Mouse (Mus musculus) neural tube, embryonic 13.5 days (tissue): ENCODE measurements around the gene Gm20458. TPM values are rescaled to one million over a fixed set of nuclear protein-coding genes. Genes with fewer than 3 reads are reported as not detected.

Experiments used
- ATAC-seq: fragments of 200-750 bp; cut with Nextera tagmentation; 2 replicates; pipeline ENCODE4 v1.8.0; 2017; ENCODE audit warnings: low read depth, mild to moderate bottlenecking, moderate TSS enrichment, moderate library complexity
- H3K27ac ChIP-seq: fragments of 300-500 bp; sonication (generic); replicated peaks from 2 replicates; pipeline ENCODE4 v1.5.1; 2015; ENCODE audit warnings: moderate library complexity, mild to moderate bottlenecking, inconsistent platforms
- H3K27me3 ChIP-seq: fragments of 300-500 bp; sonication (generic); 2 replicates; pipeline ENCODE4 v1.6.1; 2015; ENCODE audit warnings: mild to moderate bottlenecking, inconsistent platforms
- H3K36me3 ChIP-seq: fragments of 300-500 bp; sonication (generic); 2 replicates; pipeline ENCODE4 v1.6.1; 2015; ENCODE audit warnings: mild to moderate bottlenecking, inconsistent platforms
- H3K4me1 ChIP-seq: fragments of 300-500 bp; sonication (generic); replicated peaks from 2 replicates; pipeline ENCODE4 v1.6.1; 2015; ENCODE audit warnings: inconsistent platforms
- H3K4me2 ChIP-seq: fragments of 300-500 bp; sonication (generic); 2 replicates; pipeline ENCODE4 v1.6.1; 2015; ENCODE audit warnings: inconsistent platforms, mild to moderate bottlenecking, moderate library complexity
- H3K4me3 ChIP-seq: fragments of 300-500 bp; sonication (generic); 2 replicates; pipeline ENCODE4 v1.5.1; 2015; ENCODE audit warnings: mild to moderate bottlenecking, inconsistent platforms
- H3K9ac ChIP-seq: fragments of 300-500 bp; sonication (generic); 2 replicates; pipeline ENCODE4 v1.6.1; 2015; ENCODE audit warnings: moderate library complexity, mild to moderate bottlenecking, inconsistent platforms
- H3K9me3 ChIP-seq: fragments of 300-500 bp; sonication (generic); 2 replicates; pipeline ENCODE4 v1.6.1; 2016; ENCODE audit warnings: inconsistent platforms
- WGBS: fragments of 180-500 bp; shearing (Covaris S2); methylation state at CpG from one replicate; pipeline ENCODE4 v1.1.7; 2015; 5-methylcytosine and 5-hydroxymethylcytosine counted together
- polyA plus RNA-seq: library from polyadenylated mRNA; unstranded; fragments of >200 nt; fragmentation: Nextera tagmentation; extraction: Ambion mirVana; gene quantifications from 2 replicates; pipeline ENCODE4 v1.2.1, GENCODE M21; 2015

Gene Gm20458
- polyA plus RNA-seq, 1 experiment from 2014 or later = 7.7 TPM

GRCm38 (mm10) chr2:164426121-164426520, 34.6 kb upstream of the Gm20458 start:
- no peaks in the 10 kb centered on the region for H3K36me3 ChIP-seq
- ATAC-seq = no peak
- H3K9me3 ChIP-seq = no peaks in the 10 kb centered on the region
- WGBS = 27% methylated on average over 12 of the region's 12 CpGs
- H3K27ac ChIP-seq = no peak overlapping the region
- no peak overlapping the region for H3K4me3 ChIP-seq
- no peaks in the 10 kb centered on the region; the same call in 1 of the 2 replicates for H3K4me1 ChIP-seq
- peaks cover 14% of the 10 kb centered on the region; the same call in 1 of the 2 replicates for H3K27me3 ChIP-seq
- no peak overlapping the region for H3K9ac ChIP-seq
- no peak overlapping the region for H3K4me2 ChIP-seq

DNA sequence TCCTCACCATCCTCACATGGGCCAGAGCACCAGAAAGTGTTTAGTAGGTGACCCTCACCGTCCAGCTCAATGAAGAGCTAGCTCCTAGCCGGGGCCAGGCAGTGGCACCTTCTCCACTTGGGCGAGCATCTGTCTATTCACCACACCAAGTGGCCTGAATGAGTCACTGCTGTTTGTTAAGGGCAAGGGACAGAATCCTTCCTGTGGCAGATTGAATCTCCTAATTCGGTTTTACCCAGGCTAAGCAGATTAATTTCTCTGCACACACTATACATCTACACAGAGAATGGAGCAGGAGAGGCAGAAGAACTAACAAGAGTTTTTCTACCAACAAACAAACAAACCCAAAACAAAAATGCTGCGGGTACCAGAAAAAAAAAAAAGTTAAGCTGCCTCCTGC, 33.8 kb upstream of the Gm20458 start:
- ATAC-seq = no peak
- no peaks in the 10 kb centered on the region for H3K36me3 ChIP-seq
- no peak overlapping the region for H3K27ac ChIP-seq
- H3K4me1 ChIP-seq = no peaks in the 10 kb centered on the region; the same call in 1 of the 2 replicates
- H3K27me3 ChIP-seq = peaks cover 14% of the 10 kb centered on the region; the same call in 1 of the 2 replicates
- no peak overlapping the region for H3K4me2 ChIP-seq
- no peak overlapping the region for H3K4me3 ChIP-seq
- no peak overlapping the region for H3K9ac ChIP-seq
- H3K9me3 ChIP-seq = no peaks in the 10 kb centered on the region
- WGBS = 91% methylated on average over 5 of the region's 5 CpGs

DNA sequence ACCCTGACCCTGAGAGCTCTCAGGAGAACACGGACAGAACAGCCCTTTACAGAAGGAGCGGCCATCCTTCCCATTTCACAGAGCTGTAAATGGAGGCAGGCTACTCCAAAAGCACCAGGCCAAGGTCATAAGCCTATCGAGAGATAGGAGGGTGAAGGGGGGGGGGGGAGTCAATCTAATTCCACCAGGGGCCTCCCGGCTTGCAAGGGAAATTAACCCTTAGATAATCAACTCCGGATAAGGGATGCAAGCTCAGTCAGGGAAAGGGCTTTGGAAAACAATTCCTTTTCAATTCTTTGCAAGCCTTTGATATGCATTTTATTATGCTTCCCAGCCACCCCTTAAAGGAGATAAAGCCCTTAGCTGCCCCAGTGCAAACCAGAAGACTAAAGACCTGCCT, 32.3 kb upstream of the Gm20458 start:
- no peak overlapping the region for H3K9ac ChIP-seq
- H3K4me1 ChIP-seq = peaks cover 7% of the 10 kb centered on the region; the same call in 1 of the 2 replicates
- no peak overlapping the region for H3K4me3 ChIP-seq
- H3K9me3 ChIP-seq = no peaks in the 10 kb centered on the region
- peaks cover 14% of the 10 kb centered on the region; the same call in 1 of the 2 replicates for H3K27me3 ChIP-seq
- WGBS = 32% methylated on average over 5 of the region's 5 CpGs
- no peaks in the 10 kb centered on the region for H3K36me3 ChIP-seq
- no peak overlapping the region for H3K27ac ChIP-seq
- H3K4me2 ChIP-seq = no peak overlapping the region
- no peak for ATAC-seq

DNA sequence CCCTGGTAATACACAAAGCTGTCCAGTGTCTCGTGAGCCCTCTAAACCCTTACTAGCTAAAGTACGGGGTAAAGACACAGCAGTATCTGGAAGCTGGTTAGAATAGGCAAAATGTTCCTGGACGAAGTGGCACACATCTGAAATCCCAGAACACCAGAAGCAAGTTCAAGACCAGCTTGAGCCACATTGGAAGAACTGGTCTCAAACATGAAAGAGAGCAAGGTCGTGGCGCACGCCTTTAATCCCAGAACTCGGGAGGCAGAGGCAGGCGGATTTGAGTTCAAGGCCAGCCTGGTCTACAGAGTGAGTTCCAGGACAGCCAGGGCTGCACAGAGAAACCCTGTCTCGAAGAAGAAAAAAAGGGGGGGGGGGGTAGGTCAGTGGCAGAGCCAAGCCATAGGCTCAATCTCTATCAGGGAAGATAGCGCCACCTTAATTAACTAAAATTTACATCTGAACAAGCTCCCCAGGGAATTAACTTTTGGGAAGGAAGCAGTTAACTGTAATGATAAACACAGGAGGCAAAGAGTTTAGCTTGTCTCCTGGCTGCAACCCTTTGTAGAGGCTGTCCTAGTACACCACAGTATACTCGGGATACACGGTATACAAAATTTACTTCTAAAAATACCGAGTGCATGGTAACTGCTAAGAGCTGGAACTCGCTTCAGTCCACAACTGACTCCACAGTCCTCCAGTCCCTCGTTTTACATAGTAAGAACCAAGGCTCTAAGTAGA, 30.7 kb upstream of the Gm20458 start:
- no peaks in the 10 kb centered on the region for H3K36me3 ChIP-seq
- H3K27ac ChIP-seq = no peak overlapping the region
- H3K4me1 ChIP-seq = peaks cover 7% of the 10 kb centered on the region; the same call in 1 of the 2 replicates
- H3K27me3 ChIP-seq = peaks cover 14% of the 10 kb centered on the region; the same call in 1 of the 2 replicates
- H3K4me3 ChIP-seq = no peak overlapping the region
- 41% methylated on average over 15 of the region's 15 CpGs for WGBS
- no peak overlapping the region for H3K4me2 ChIP-seq
- no peak for ATAC-seq
- H3K9me3 ChIP-seq = no peaks in the 10 kb centered on the region
- H3K9ac ChIP-seq = no peak overlapping the region

DNA sequence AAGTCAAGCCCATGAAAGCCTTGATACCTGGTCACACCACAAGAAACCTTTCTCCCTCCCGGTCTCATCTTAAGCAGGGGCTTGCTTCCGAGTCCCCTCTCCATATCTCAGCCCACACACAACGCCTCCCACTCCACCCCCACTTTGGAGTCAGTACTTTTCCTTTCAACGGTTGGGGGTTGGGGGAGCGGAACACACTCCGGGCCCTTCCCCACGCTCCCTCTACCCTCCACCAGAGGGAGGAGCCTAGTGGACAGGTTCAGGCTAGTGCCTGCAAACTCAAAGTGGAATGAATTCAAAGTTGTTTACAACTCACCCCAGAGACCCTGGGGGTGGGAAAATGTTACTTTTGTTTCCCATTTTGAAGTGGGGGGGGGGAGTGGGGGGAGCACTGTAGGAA, 30.1 kb upstream of the Gm20458 start:
- H3K4me2 ChIP-seq = no peak overlapping the region
- H3K4me3 ChIP-seq = no peak overlapping the region
- H3K9ac ChIP-seq = no peak overlapping the region
- peaks cover 7% of the 10 kb centered on the region; the same call in 1 of the 2 replicates for H3K4me1 ChIP-seq
- 18% methylated on average over 7 of the region's 7 CpGs for WGBS
- no peak overlapping the region for H3K27ac ChIP-seq
- ATAC-seq = no peak
- no peaks in the 10 kb centered on the region for H3K36me3 ChIP-seq
- peaks cover 14% of the 10 kb centered on the region; the same call in 1 of the 2 replicates for H3K27me3 ChIP-seq
- H3K9me3 ChIP-seq = no peaks in the 10 kb centered on the region

DNA sequence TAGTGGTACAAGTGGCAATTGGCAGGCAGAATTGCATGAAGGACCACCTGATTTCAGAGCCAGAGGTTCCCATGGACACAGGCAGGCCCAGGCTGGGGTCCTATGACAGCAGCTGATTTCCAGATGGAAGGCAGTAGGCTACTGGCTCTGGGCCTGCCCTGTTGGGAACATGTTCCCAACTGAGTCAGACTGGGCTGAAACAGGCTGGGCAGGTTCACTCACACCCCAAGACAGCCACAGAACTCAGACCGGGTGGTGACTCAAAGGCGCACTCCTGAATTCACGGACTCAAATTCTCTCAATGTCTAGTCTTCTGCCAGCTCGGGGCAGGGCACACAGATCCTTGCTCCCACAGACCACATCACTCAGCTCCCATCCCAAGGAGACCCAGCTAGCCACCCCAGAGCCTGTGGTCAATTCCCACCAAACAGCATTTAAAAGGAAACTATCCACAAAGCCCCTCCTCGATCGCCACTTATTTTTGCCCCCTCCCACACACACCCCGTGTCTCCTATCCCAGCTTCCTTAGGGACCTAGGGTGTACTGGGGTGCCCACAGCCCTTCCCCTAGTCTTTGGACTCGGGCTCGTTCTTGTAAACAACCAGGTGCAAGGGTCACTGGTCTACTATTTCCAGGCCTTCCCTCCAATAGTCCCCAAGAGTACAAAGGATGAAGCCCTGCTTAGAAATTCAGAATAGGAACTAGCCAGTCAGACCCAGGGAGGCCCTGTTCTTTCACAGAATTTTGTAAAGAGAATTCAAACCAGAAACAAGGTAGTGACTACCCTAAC, 28.9 kb upstream of the Gm20458 start:
- no peak for ATAC-seq
- WGBS = 73% methylated on average over 9 of the region's 9 CpGs

GRCm38 (mm10) chr2:164432541-164433191, 28.1 kb upstream of the Gm20458 start:
- no peak overlapping the region for H3K4me2 ChIP-seq
- ATAC-seq = no peak
- 0 out of 2 replicates have a peak overlapping the region, but pooled peaks have one; percentile 17 for H3K9ac ChIP-seq
- no peaks in the 10 kb centered on the region for H3K9me3 ChIP-seq
- WGBS = 38% methylated on average over 22 of the region's 22 CpGs
- H3K27ac ChIP-seq = no peak overlapping the region
- peaks cover 7% of the 10 kb centered on the region; the same call in 1 of the 2 replicates for H3K4me1 ChIP-seq
- peaks cover 14% of the 10 kb centered on the region; the same call in 1 of the 2 replicates for H3K27me3 ChIP-seq
- no peaks in the 10 kb centered on the region for H3K36me3 ChIP-seq
- no peak overlapping the region for H3K4me3 ChIP-seq

More for the DNA sequence above, 28.9 kb upstream of the Gm20458 start:
- no peak overlapping the region for H3K4me3 ChIP-seq
- H3K9ac ChIP-seq = no peak overlapping the region
- no peak overlapping the region for H3K27ac ChIP-seq
- H3K4me2 ChIP-seq = no peak overlapping the region
- H3K4me1 ChIP-seq = peaks cover 7% of the 10 kb centered on the region; the same call in 1 of the 2 replicates
- peaks cover 14% of the 10 kb centered on the region; the same call in 1 of the 2 replicates for H3K27me3 ChIP-seq
- H3K9me3 ChIP-seq = no peaks in the 10 kb centered on the region
- H3K36me3 ChIP-seq = no peaks in the 10 kb centered on the region

- H3K36me3 ChIP-seq = no peaks in the 10 kb centered on the region
- H3K4me3 ChIP-seq = no peak overlapping the region
- no peak overlapping the region for H3K27ac ChIP-seq
- 90% methylated on average over 9 of the region's 9 CpGs for WGBS
- H3K9me3 ChIP-seq = no peaks in the 10 kb centered on the region
- H3K9ac ChIP-seq = no peak overlapping the region
- ATAC-seq = no peak
- peaks cover 14% of the 10 kb centered on the region; the same call in 1 of the 2 replicates for H3K27me3 ChIP-seq
- H3K4me1 ChIP-seq = peaks cover 7% of the 10 kb centered on the region; the same call in 1 of the 2 replicates
- no peak overlapping the region for H3K4me2 ChIP-seq
Observed at GRCm38 (mm10) chr2:164433278-164433895, 27.4 kb upstream of the Gm20458 start.

DNA sequence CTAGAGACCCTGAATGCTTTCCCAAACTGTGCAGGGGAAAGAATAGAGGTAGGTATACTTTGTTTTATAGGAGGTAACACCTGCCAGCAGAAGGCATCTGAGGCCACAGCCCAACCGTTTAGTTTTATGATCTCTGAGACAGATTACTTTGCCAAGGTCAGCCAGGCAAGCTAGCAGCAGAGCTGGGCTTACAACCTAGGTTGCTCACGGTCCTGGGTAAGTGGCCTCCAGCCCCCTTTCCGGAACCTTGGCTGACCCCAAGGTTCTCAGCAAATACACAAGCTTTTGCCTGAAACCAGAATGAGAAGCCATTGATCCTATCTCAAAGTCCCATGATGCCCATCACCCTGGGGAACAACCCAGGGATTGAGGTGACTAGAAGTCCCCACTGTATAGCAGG, 26.1 kb upstream of the Gm20458 start:
- Histone ChIP-seq H3K4me2 (no peak overlapping the region), H3K9ac (no peak overlapping the region), H3K36me3 (no peaks in the 10 kb centered on the region), H3K27me3 (peaks cover 10% of the 10 kb centered on the region; the same call in 1 of the 2 replicates), H3K4me1 (peaks cover 7% of the 10 kb centered on the region; the same call in 1 of the 2 replicates), H3K4me3 (no peak overlapping the region), H3K9me3 (no peaks in the 10 kb centered on the region), H3K27ac (no peak overlapping the region)
- no peak for ATAC-seq
- WGBS = 65% methylated on average over 3 of the region's 3 CpGs

DNA sequence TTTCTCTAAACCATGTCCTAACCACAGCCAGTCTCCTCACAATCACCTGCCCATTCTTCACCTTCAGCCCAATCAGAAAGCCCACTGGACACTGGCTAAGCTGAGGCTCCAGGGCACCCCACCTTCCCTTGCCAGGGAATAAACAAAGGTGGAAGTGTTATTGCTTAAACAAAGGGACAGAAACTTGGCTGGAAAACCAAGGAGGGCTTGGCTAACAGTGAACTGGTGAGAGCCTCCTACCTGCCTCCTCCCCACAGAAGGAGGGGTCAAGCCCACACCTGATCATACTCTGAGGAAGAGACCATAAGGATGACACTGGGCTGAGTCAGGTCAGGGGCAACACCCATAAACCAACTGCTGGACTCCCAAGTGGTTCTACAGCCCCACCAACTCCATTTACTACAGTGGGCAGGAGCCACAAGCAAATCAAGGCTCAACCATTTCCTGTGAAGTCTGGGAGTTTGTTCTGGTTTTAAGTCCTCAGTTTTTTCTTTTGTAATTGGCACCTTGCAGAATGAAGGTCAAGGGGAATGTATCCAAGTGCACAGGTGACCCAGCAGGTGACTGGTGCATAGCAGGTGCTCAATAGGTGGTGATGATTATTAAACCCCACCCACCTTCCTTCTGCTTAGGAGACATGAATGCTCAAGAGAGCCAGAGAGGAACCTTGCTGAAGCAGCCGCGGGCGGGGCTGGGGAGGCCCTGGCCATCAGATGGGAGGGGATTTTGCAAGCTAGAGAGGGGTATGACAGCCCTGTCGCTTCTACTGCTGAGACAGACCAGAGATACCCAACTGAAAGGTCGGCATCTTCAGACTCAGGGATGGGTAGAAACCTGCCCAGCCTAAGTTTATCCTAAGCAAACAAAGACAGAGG, 25.3 kb upstream of the Gm20458 start:
- 45% methylated on average over 5 of the region's 5 CpGs for WGBS
- no peak overlapping the region for H3K27ac ChIP-seq
- no peak for ATAC-seq

More for the DNA sequence above, 25.3 kb upstream of the Gm20458 start:
- Histone ChIP-seq H3K9ac (no peak overlapping the region), H3K4me1 (peaks cover 7% of the 10 kb centered on the region; the same call in 1 of the 2 replicates), H3K4me3 (no peak overlapping the region), H3K4me2 (no peak overlapping the region), H3K36me3 (no peaks in the 10 kb centered on the region), H3K27me3 (peaks cover 4% of the 10 kb centered on the region; the same call in 1 of the 2 replicates), H3K9me3 (no peaks in the 10 kb centered on the region)
